In genomic region chr7:74510676-74511075, GRCm38 (mm10) we compare ENCODE assay signal across 15 mouse cellular contexts. TPM values are rescaled to one million over a fixed set of nuclear protein-coding genes. Genes with fewer than 3 reads are reported as not detected.
A peak's percentile ranks its signal among the peaks of the same experiment; 100 is the strongest.
DNase-seq lines count a peak whose midpoint lies in the region; ATAC-seq and TF ChIP-seq lines count a peak whose summit lies in the region.
"Had no signal": no experiment of that assay in that cellular context is flagged by ENCODE, and none has a peak within 500 bp of the region (broad histone marks: within the 10 kb centered on the region; RNA-seq: fewer than 3 reads in every experiment).

No protein-coding gene starts in this region.

- no peaks in the 10 kb centered on the region for H3K27me3 ChIP-seq in midbrain, postnatal 0 days (ENCODE audit: insufficient read depth, low read length)
- peaks cover 20% of the 10 kb centered on the region for H3K27me3 ChIP-seq in midbrain, embryonic 10.5 days (ENCODE audit: low read depth, poor library complexity, severe bottlenecking)
- no peaks in the 10 kb centered on the region for H3K27me3 ChIP-seq in neural tube, embryonic 14.5 days (ENCODE audit: control insufficient read depth, insufficient read depth, low read length)
- H3K27me3 ChIP-seq: embryonic facial prominence, embryonic 12.5 days had no signal

- no peaks in the 10 kb centered on the region for H3K36me3 ChIP-seq in midbrain, postnatal 0 days (ENCODE audit: insufficient read depth, low read length)
- no peaks in the 10 kb centered on the region for H3K36me3 ChIP-seq in midbrain, embryonic 10.5 days
- no peaks in the 10 kb centered on the region for H3K36me3 ChIP-seq in neural tube, embryonic 14.5 days (ENCODE audit: control insufficient read depth, insufficient read depth, low read length)
- H3K36me3 ChIP-seq: embryonic facial prominence, embryonic 12.5 days; G1E had no signal

- no peak overlapping the region for H3K9ac ChIP-seq in midbrain, postnatal 0 days (replicated peaks; ENCODE audit: low read length, poor library complexity, severe bottlenecking)
- no peak overlapping the region for H3K9ac ChIP-seq in neural tube, embryonic 14.5 days (replicated peaks; ENCODE audit: low read depth, low read length)
- H3K9ac ChIP-seq: embryonic facial prominence, embryonic 12.5 days; liver, postnatal 0 days had no signal

- H3K4me3 ChIP-seq in midbrain, postnatal 0 days (ENCODE audit: low read depth, low read length): no peak overlapping the region
- no peak overlapping the region for H3K4me3 ChIP-seq in midbrain, embryonic 10.5 days
- H3K4me3 ChIP-seq in neural tube, embryonic 14.5 days (ENCODE audit: low read depth, low read length): no peak overlapping the region
- H3K4me3 ChIP-seq: embryonic facial prominence, embryonic 12.5 days; layer of hippocampus, adult 2 months had no signal

- H3K9me3 ChIP-seq in midbrain, postnatal 0 days (ENCODE audit: low read length): no peaks in the 10 kb centered on the region
- H3K9me3 ChIP-seq in midbrain, embryonic 10.5 days (replicated peaks): no peaks in the 10 kb centered on the region
- H3K9me3 ChIP-seq in neural tube, embryonic 14.5 days (ENCODE audit: control insufficient read depth, low read length): no peaks in the 10 kb centered on the region
- H3K9me3 ChIP-seq: embryonic facial prominence, embryonic 12.5 days had no signal

- H3K4me2 ChIP-seq in midbrain, postnatal 0 days (ENCODE audit: low read depth, low read length, poor library complexity, severe bottlenecking): no peak overlapping the region
- no peak overlapping the region for H3K4me2 ChIP-seq in neural tube, embryonic 14.5 days (ENCODE audit: low read depth, low read length)
- H3K4me2 ChIP-seq: embryonic facial prominence, embryonic 12.5 days had no signal

- H3K4me1 ChIP-seq in midbrain, postnatal 0 days (ENCODE audit: insufficient read depth, low read length): no peaks in the 10 kb centered on the region
- H3K4me1 ChIP-seq in midbrain, embryonic 10.5 days: peaks cover 18% of the 10 kb centered on the region
- H3K4me1 ChIP-seq in neural tube, embryonic 14.5 days (ENCODE audit: control insufficient read depth, insufficient read depth, low read length): peaks cover 4% of the 10 kb centered on the region

- DNase-seq in adrenal gland, postnatal 10 days: peak; percentile 13
- no peak for DNase-seq in adrenal gland, postnatal 36 days
- DNase-seq in midbrain, postnatal 0 days (ENCODE audit: low spot score): peak; percentile 63
- no peak for DNase-seq in midbrain, embryonic 10.5 days (ENCODE audit: low spot score)
- peak; percentile 30 to 64 for DNase-seq in heart, postnatal 14 days
- DNase-seq in thymus, postnatal 25 days: no peak
- no peak for DNase-seq in cerebellum, adult 9-10 months
- DNase-seq: adrenal gland, postnatal 25 days; cerebellum, adult 18-20 months; liver, postnatal 0 days had no signal

- intact Hi-C loops in heart, postnatal 14 days (cut with DNase I): loop anchor here (5.0 kb wide), 1 partner anchor 42 kb away; the partner anchor contains the start of gene Slco3a1

- WGBS in midbrain, postnatal 0 days: 50% methylated on average over 1 of the region's 1 CpGs
- WGBS in midbrain, embryonic 10.5 days: 97% methylated on average over 1 of the region's 1 CpGs
- 38% methylated on average over 1 of the region's 1 CpGs for WGBS in neural tube, embryonic 14.5 days

- no peak overlapping the region for H3K27ac ChIP-seq in midbrain, postnatal 0 days (ENCODE audit: low read depth, low read length)
- H3K27ac ChIP-seq in midbrain, embryonic 10.5 days (replicated peaks): no peak overlapping the region
- H3K27ac ChIP-seq in neural tube, embryonic 14.5 days (ENCODE audit: low read depth, low read length): no peak overlapping the region
- H3K27ac ChIP-seq: embryonic facial prominence, embryonic 12.5 days; layer of hippocampus, adult 2 months had no signal

- no peak for ATAC-seq in midbrain, postnatal 0 days (ENCODE audit: low FRiP score)
- peak; percentile 70; the same call in 1 of the 2 replicates for ATAC-seq in neural tube, embryonic 14.5 days (ENCODE audit: low read depth)
- ATAC-seq: intestine, postnatal 0 days; liver, postnatal 0 days had no signal

- no peak for TF ChIP-seq CTCF in midbrain, postnatal 0 days (IDR thresholded peaks at IDR 0.05)

RNA-seq across cellular contexts. Expression of gene Slco3a1, which starts 43.9 kb away (rescaled TPM):
- 10 to 100 TPM; 20.5 to 31.2 TPM for total RNA-seq in adrenal gland, postnatal 10 days (2021)
- total RNA-seq in adrenal gland, postnatal 36 days (2021): 10 to 100 TPM; 26.8 to 34.7 TPM
- total RNA-seq in midbrain, postnatal 0 days (2014; rRNA removed): 32.7 and 39.2 TPM in 2 replicates
- 21.8 and 23.4 TPM in 2 replicates for polyA plus RNA-seq in midbrain, postnatal 0 days (2015; fragmentation: Nextera tagmentation; extraction: Ambion mirVana)
- 7.0 and 9.1 TPM in 2 replicates for polyA plus RNA-seq in midbrain, embryonic 10.5 days (2016; fragmentation: Nextera tagmentation; extraction: Ambion mirVana)
- 10 to 100 TPM; 54.7 to 62.0 TPM for total RNA-seq in heart, postnatal 14 days (2021)
- polyA plus RNA-seq in neural tube, embryonic 14.5 days (2014; fragmentation: Nextera tagmentation; extraction: Ambion mirVana): 18.6 and 22.8 TPM in 2 replicates
- polyA plus RNA-seq: G1E had no signal

Comparison
In these comparisons a context has a peak if more than half of its experiments do, and no peak if none do; other contexts are left out.
1. DNase-seq: peak in adrenal gland, postnatal 10 days (single experiment), midbrain, postnatal 0 days (single experiment) and heart, postnatal 14 days (2 of 2); none in adrenal gland, postnatal 36 days (0 of 2), midbrain, embryonic 10.5 days (single experiment), thymus, postnatal 25 days (single experiment) and cerebellum, adult 9-10 months (single experiment).